Mouse (Mus musculus): ENCODE results near the gene Gna14.

Gna14 gene

GRCm38 (mm10) chr19:16441329-16441728, 5.8 kb downstream of the Gna14 start:
- no peak overlapping the region for H3K4me3 ChIP-seq (replicated peaks; ENCODE audit: low read length)
- H3K36me3 ChIP-seq (ENCODE audit: insufficient read depth, low read length): no peaks in the 10 kb centered on the region
- H3K27me3 ChIP-seq (ENCODE audit: insufficient read depth, low read length): peaks cover 38% of the 10 kb centered on the region
- H3K4me1 ChIP-seq (replicated peaks; ENCODE audit: low read depth, low read length): peaks cover 45% of the 10 kb centered on the region
- no peaks in the 10 kb centered on the region for H3K9me3 ChIP-seq (ENCODE audit: low read length)
- no peak for TF ChIP-seq POU5F1 (IDR thresholded peaks at IDR 0.05; ENCODE audit: borderline replicate concordance, low read length)
- TF ChIP-seq NANOG (IDR thresholded peaks at IDR 0.05; ENCODE audit: borderline replicate concordance, low read length): no peak
- no peak for TF ChIP-seq CTCF (conservative IDR thresholded peaks at IDR 0.05; ENCODE audit: low read length)

GRCm38 (mm10) chr19:16443335-16443734, 7.8 kb downstream of the Gna14 start:
- Histone ChIP-seq H3K27me3 (ENCODE audit: insufficient read depth, low read length) (peaks cover 18% of the 10 kb centered on the region), H3K4me1 (replicated peaks; ENCODE audit: low read depth, low read length) (peaks cover 25% of the 10 kb centered on the region), H3K9me3 (ENCODE audit: low read length) (no peaks in the 10 kb centered on the region), H3K36me3 (ENCODE audit: insufficient read depth, low read length) (no peaks in the 10 kb centered on the region), H3K4me3 (replicated peaks; ENCODE audit: low read length) (no peak overlapping the region)
- TF ChIP-seq NANOG (IDR thresholded peaks at IDR 0.05; ENCODE audit: borderline replicate concordance, low read length) (no peak), POU5F1 (IDR thresholded peaks at IDR 0.05; ENCODE audit: borderline replicate concordance, low read length) (no peak), CTCF (conservative IDR thresholded peaks at IDR 0.05; ENCODE audit: low read length) (no peak)

GRCm38 (mm10) chr19:16446612-16447011, 11.1 kb downstream of the Gna14 start:
- Histone ChIP-seq H3K36me3 (ENCODE audit: insufficient read depth, low read length) (no peaks in the 10 kb centered on the region), H3K27me3 (ENCODE audit: insufficient read depth, low read length) (no peaks in the 10 kb centered on the region), H3K4me1 (replicated peaks; ENCODE audit: low read depth, low read length) (no peaks in the 10 kb centered on the region), H3K9me3 (ENCODE audit: low read length) (no peaks in the 10 kb centered on the region), H3K4me3 (replicated peaks; ENCODE audit: low read length) (no peak overlapping the region)
- no peak for TF ChIP-seq CTCF (conservative IDR thresholded peaks at IDR 0.05; ENCODE audit: low read length)
- no peak for TF ChIP-seq NANOG (IDR thresholded peaks at IDR 0.05; ENCODE audit: borderline replicate concordance, low read length)
- TF ChIP-seq POU5F1 (IDR thresholded peaks at IDR 0.05; ENCODE audit: borderline replicate concordance, low read length): no peak

- no peaks in the 10 kb centered on the region for H3K27me3 ChIP-seq (ENCODE audit: insufficient read depth, low read length)
- no peaks in the 10 kb centered on the region for H3K9me3 ChIP-seq (ENCODE audit: low read length)
- no peaks in the 10 kb centered on the region for H3K36me3 ChIP-seq (ENCODE audit: insufficient read depth, low read length)
- H3K4me3 ChIP-seq (replicated peaks; ENCODE audit: low read length): no peak overlapping the region
- no peak for TF ChIP-seq NANOG (IDR thresholded peaks at IDR 0.05; ENCODE audit: borderline replicate concordance, low read length)
- no peaks in the 10 kb centered on the region for H3K4me1 ChIP-seq (replicated peaks; ENCODE audit: low read depth, low read length)
Observed at GRCm38 (mm10) chr19:16447832-16448621, 12.5 kb downstream of the Gna14 start.

GRCm38 (mm10) chr19:16448796-16449195, 13.2 kb downstream of the Gna14 start:
- no peaks in the 10 kb centered on the region for H3K9me3 ChIP-seq (ENCODE audit: low read length)
- no peaks in the 10 kb centered on the region for H3K27me3 ChIP-seq (ENCODE audit: insufficient read depth, low read length)
- H3K36me3 ChIP-seq (ENCODE audit: insufficient read depth, low read length): no peaks in the 10 kb centered on the region
- TF ChIP-seq CTCF (conservative IDR thresholded peaks at IDR 0.05; ENCODE audit: low read length): no peak
- TF ChIP-seq NANOG (IDR thresholded peaks at IDR 0.05; ENCODE audit: borderline replicate concordance, low read length): no peak
- TF ChIP-seq POU5F1 (IDR thresholded peaks at IDR 0.05; ENCODE audit: borderline replicate concordance, low read length): no peak
- no peaks in the 10 kb centered on the region for H3K4me1 ChIP-seq (replicated peaks; ENCODE audit: low read depth, low read length)
- H3K4me3 ChIP-seq (replicated peaks; ENCODE audit: low read length): no peak overlapping the region

GRCm38 (mm10) chr19:16450824-16451223, 15.3 kb downstream of the Gna14 start:
- Histone ChIP-seq H3K27me3 (ENCODE audit: insufficient read depth, low read length) (no peaks in the 10 kb centered on the region), H3K9me3 (ENCODE audit: low read length) (0 out of 2 replicates have a peak, but pooled peaks cover 3% of the 10 kb centered on the region), H3K36me3 (ENCODE audit: insufficient read depth, low read length) (no peaks in the 10 kb centered on the region), H3K4me3 (replicated peaks; ENCODE audit: low read length) (no peak overlapping the region), H3K4me1 (replicated peaks; ENCODE audit: low read depth, low read length) (no peaks in the 10 kb centered on the region)
- TF ChIP-seq CTCF (conservative IDR thresholded peaks at IDR 0.05; ENCODE audit: low read length) (no peak), NANOG (IDR thresholded peaks at IDR 0.05; ENCODE audit: borderline replicate concordance, low read length) (no peak), POU5F1 (IDR thresholded peaks at IDR 0.05; ENCODE audit: borderline replicate concordance, low read length) (no peak)

GRCm38 (mm10) chr19:16456181-16456580, 20.6 kb downstream of the Gna14 start:
- Histone ChIP-seq H3K9me3 (ENCODE audit: low read length) (0 out of 2 replicates have a peak, but pooled peaks cover 3% of the 10 kb centered on the region), H3K4me1 (replicated peaks; ENCODE audit: low read depth, low read length) (peaks cover 38% of the 10 kb centered on the region), H3K27me3 (ENCODE audit: insufficient read depth, low read length) (no peaks in the 10 kb centered on the region), H3K36me3 (ENCODE audit: insufficient read depth, low read length) (no peaks in the 10 kb centered on the region), H3K4me3 (replicated peaks; ENCODE audit: low read length) (no peak overlapping the region)
- TF ChIP-seq NANOG (IDR thresholded peaks at IDR 0.05; ENCODE audit: borderline replicate concordance, low read length): no peak
- no peak for TF ChIP-seq POU5F1 (IDR thresholded peaks at IDR 0.05; ENCODE audit: borderline replicate concordance, low read length)
- no peak for TF ChIP-seq CTCF (conservative IDR thresholded peaks at IDR 0.05; ENCODE audit: low read length)

- Histone ChIP-seq H3K4me1 (replicated peaks; ENCODE audit: low read depth, low read length) (peaks cover 47% of the 10 kb centered on the region), H3K9me3 (ENCODE audit: low read length) (0 out of 2 replicates have a peak, but pooled peaks cover 7% of the 10 kb centered on the region), H3K27me3 (ENCODE audit: insufficient read depth, low read length) (no peaks in the 10 kb centered on the region), H3K4me3 (replicated peaks; ENCODE audit: low read length) (no peak overlapping the region), H3K36me3 (ENCODE audit: insufficient read depth, low read length) (no peaks in the 10 kb centered on the region)
- TF ChIP-seq POU5F1 (IDR thresholded peaks at IDR 0.05; ENCODE audit: borderline replicate concordance, low read length) (no peak), NANOG (IDR thresholded peaks at IDR 0.05; ENCODE audit: borderline replicate concordance, low read length) (no peak), CTCF (conservative IDR thresholded peaks at IDR 0.05; ENCODE audit: low read length) (no peak)
Observed at GRCm38 (mm10) chr19:16457127-16457526, 21.6 kb downstream of the Gna14 start.

- no peaks in the 10 kb centered on the region for H3K27me3 ChIP-seq (ENCODE audit: insufficient read depth, low read length)
- no peaks in the 10 kb centered on the region for H3K36me3 ChIP-seq (ENCODE audit: insufficient read depth, low read length)
- 0 out of 2 replicates have a peak, but pooled peaks cover 7% of the 10 kb centered on the region for H3K9me3 ChIP-seq (ENCODE audit: low read length)
- peaks cover 67% of the 10 kb centered on the region for H3K4me1 ChIP-seq (replicated peaks; ENCODE audit: low read depth, low read length)
- TF ChIP-seq POU5F1 (IDR thresholded peaks at IDR 0.05; ENCODE audit: borderline replicate concordance, low read length) (no peak), CTCF (conservative IDR thresholded peaks at IDR 0.05; ENCODE audit: low read length) (no peak), NANOG (IDR thresholded peaks at IDR 0.05; ENCODE audit: borderline replicate concordance, low read length) (no peak)
- no peak overlapping the region for H3K4me3 ChIP-seq (replicated peaks; ENCODE audit: low read length)
Observed at GRCm38 (mm10) chr19:16459317-16459716, 23.8 kb downstream of the Gna14 start.
